Mouse (Mus musculus): ENCODE measurements at regions not wholly inside any gene's neighbourhood (a gene's known extent, or its start where the extent isn't known, plus 50 kb on each side); places are given as distances from the start of the nearest gene placed in this dataset.
"Not testable (repeated sequence)": the region's sequence is repeated elsewhere in the genome, so short reads cannot be mapped to it uniquely, and the experiment has no call there.

DNA sequence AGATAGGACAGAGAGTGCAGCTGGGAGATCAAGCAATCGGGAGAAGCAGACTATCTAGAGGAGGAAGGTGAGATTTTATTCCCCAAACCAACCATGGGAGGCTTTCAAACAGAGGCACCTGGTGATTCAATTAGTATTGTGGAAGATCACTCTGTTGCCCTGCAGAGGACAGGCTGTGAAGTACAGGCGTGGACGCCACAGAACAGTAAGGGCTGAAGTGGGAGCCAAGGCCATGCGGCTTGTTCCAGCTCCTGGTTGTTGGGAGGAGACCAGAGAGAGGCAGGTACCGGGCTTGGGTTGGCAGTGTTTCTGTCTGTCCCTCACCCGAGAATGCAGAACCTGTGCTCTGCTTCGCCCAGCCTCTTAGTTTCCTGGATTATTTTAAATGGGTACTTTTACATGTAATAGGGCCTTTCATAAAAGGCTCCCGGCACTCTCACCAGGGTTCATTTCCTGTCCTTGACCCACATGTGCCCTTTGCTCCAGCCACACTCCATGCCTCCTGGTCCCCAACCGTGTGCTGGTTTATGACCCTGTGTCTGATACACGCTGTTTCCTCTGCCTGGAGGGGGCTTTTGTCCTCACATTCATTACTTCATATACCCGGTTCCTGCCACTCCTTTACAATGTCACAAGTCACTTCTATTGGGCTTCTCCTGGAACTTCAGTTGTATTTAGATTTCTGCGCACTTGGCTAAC is 58.3 kb downstream of the Vcpkmt start:
- no peak for DNase-seq

DNA sequence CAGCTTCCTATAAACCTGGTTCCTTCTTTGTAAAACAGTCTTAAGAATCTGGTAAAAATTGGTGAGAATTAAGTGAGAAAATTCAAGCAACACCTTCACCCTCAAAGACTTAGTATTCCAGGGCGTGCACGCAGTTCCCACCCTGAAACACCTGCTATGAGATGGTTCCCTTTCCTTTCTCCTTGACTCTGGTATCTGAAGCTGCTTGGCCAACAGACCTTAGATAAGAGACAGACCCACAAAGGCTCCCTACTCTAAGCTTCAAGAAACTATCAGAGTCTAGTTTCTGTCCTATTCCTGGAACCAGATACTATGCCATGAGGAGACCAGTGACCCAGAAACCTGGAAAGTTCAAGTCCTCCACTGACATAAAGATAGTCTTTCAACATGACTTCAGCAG is 63.0 kb downstream of the Vcpkmt start:
- no peak for DNase-seq

DNA sequence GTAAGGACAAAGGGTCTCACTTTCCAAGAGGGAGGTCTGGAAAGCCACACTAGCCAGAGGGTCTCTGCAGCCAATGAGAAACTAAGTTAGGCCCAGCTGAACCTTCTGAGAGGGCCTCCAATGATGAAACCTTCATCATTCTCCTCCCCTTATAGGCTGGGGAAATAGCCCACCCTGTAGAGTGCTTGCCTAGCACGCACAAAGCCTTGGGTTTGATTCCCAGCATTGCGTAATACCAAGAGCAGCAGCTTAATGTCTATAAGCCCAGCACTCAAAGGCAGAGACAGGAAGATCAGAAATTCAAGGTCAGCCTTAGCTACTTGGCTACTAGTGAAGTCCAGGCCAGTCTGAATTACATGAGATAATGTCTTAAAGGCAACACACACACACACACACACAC is 63.8 kb downstream of the Vcpkmt start:
- no peak for DNase-seq

DNA sequence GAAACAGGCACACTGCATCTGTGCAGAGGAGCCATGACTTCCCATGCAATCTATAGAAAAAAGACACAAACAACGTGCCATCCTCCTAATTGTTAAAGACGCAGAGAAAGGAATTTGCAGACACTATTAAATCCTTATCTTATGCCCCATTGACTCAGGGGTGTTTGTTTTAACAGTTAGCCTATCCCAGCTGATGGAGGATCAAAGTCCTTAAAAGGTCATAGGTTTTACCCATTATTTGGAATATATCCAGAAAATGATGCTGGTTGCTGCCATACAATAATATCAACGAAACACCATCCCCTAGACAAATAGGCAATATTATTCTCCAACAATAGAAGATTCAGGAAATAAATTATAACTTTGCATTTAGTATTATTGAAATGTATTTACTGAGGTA is 65.2 kb downstream of the Vcpkmt start:
- no peak for DNase-seq

DNA sequence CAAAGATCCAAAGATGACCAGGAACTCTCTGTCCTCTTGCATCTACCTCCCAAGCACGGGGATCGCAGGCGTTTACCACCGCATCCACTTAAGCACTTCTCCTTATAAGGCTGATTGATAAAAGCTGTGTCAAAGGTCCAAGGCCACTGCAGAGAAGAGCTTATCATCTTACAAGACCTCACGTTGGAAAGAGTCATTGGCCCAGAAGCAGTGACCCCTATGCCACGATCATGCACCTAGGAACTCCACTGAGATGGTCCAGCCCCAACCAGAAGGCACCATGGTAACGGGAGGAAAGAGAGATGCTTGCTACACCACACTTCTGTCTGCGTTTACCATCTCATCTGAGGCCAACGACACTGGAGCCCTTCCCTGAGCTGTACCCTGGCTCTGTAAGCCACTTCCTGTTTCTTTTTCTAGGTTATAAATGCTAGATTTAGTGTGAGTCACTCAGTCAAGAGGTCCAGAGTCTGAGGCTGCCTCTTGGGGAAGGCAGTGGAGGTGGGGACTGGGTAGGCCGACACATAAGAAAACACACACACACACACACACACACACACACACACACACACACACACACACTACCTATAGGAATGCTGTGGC is 66.4 kb downstream of the Vcpkmt start:
- no peak for DNase-seq

DNA sequence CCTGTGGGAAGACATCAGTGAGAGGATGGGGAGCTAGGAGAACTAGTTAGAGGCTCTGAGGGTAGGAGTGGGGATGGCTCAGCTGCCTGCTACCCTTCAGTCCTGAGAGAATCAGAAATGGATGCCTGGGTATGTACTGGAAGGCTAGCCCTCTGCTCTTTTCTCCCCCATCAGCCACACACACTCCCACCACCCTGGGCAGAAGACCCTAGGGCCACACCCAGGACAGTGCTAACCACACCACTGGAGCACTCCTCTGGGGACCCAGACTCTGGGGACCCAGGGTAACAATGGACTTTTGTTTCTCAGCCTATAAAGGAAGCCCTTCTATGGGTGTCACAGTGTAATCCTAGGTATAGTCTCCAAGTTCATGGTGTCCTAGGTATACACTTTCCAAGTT is 67.0 kb downstream of the Vcpkmt start:
- DNase-seq, result no peak

DNA sequence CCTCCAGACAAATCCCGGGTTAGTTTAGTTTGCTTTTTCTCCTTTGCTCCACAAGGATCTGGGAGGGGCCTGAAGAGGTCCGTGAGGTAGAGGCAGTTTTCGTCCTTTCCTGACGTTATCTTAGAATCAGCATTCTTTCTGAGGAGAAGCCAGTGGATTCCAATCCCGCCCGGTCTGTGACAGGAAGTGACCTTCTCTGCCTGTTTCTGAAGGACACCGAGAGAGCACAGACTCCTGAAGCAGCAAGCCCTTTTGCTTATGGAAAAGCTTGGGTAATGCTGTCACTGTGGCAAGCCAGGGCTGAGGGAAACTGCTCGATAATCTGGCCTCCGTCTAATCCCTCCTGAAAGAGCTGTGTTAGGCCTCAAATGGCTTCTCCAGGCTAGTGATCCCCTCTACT is 67.7 kb downstream of the Vcpkmt start:
- DNase-seq, result peak; percentile 56

DNA sequence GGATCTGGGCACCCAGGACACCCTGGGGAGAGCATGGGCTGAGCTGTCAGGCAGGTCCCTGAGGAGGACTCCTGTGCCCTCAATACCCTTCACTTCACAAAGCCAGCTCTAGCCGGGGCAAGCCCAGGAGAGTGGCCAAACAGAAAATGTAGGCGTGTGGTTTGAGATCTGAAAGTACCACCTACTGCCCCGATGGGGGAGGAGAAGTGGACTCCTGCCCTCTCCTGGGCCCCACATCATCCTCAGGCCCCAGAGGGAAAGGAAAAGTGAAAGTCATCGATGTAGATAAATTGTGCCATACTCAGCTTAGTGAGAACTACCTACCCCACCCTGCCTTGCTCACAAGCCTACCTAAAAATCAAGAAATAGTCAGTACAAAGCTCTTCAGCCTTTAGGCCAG is 69.7 kb downstream of the Vcpkmt start:
- peak; percentile 26 for DNase-seq

DNA sequence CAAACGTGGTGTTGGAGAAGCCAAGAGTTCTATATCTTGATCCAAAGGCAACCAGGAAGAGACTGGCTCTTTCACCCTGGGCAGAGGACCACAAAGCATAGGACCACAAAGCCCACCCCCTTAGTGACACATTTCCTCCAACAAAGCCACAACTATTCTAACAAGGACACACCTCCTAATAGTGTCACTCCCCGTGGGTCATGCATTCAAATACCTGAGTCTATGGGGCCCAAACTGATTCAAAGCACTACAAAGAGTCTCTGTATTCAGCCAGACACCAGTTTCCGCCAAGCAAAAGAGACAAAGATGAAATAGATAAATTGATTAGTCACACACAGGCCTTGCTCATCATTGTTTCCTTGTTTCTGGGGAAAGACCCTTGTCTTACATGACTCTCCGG is 72.1 kb downstream of the Vcpkmt start:
- no peak for DNase-seq

DNA sequence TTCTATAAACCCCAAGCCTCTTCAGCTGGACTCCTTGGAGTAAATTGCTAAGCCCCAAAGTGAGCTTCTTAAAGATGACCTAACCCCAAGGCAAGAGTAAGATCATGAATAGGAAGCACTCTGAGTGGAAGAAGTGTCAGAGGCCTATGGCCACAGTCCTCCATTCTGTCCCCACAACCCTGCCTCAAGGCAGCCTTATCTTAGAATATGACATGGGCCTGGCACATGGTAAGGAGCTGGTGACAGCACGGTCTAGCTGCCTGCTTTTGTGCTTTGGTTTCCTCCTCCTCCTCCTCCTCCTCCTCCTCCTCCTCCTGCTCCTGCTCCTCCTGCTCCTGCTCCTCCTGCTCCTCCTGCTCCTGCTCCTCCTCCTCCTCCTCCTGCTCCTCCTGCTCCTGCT is 73.6 kb downstream of the Vcpkmt start:
- DNase-seq, result not testable (repeated sequence)

DNA sequence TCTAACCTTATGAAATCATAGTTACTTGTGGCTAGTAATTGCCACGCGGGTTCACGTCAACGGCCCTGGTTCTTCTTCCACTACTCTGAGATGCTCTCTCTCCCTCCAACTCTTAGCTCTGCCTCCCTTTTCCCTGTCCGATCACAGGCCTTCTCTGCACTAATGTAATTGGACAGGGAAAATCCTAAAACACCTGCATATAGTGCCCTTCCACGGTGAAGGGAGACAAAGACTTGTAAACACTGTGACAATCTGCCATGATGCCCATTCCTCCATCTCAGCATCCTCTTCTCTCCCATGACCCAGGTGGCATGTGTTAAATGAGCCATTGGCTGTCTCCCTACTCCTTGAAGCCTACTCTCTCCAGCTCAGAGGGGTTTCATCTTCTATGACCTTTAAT is 74.9 kb downstream of the Vcpkmt start:
- no peak for DNase-seq

DNA sequence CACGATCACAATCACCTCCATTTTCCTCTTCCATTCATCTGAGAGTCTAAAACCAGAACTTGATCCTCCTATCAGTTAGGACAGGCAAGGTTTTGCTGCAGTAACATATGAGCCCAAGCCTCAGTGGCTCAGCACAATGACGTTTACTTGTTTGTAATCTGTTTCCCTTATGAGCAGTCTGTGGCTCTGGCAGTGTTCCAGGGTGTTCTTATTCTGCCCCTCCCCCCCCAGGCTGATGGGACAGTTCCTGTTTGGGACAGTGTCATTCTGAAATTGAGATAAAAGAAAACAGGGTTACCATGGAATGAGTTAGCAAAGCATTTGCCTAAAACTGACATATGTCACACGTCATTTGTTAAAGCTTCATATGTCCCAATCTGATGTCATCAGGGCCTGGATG is 75.5 kb downstream of the Vcpkmt start:
- no peak for DNase-seq

DNA sequence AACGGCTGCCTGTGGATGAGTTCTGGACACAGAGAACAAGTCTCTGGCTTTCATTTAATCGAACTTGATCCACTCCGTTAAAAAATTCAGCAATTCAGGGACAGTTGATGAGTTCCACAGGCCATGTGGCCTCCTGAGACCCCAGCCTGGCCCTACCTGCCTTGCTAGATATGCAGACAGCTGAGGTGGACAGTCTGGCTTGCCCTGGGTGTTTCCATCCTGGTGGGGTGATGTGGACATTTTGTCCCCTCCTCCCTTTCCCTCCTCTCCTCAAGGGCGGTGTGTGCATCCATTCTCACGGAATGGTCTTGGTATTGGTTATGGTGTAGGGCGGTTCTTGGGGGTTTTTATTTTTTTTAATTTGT is 80.1 kb downstream of the Vcpkmt start:
- DNase-seq, result no peak

DNA sequence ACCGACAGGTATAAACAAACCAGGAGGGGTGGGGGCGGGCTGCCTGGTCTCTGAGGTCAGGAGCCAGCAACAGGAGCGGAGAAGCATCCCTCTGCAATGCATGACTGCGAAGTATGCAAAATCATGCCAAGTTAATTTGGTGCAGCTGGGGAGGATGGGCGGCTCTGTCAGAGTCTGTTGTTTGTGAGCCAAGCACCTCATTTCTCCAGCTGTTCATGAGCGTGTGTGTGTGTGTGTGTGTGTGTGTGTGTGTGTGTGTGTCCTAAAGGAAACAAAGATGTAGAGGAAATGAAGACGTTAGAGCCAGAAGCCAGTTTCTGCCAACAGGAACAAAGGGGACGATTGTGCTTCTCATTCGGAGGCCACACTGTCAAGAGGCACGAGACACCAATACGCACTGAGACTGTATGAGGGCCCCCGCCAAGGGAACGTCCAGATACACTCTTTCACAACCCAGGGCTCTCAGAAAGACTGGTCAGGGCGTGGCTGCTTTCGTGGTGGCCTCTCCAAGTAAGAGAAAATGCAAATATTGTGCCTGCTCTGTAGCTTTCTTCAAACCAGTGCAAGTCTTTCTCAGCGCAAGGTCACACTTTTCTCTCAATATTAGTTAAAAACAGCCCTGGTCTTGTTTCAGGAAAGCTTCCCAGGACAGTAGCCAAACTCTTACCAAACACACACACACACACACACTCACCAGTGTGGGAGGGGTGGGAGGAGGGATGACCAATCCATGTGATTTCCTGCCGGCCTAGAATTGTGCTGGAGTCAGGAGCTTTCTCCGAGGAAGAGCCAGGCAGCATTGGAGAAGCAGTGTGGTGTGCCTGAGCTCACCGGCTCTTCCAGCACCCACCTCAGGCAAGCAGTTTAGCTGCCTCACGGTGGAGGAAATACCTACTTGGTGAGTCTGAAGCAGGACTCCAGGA is 80.8 kb downstream of the Vcpkmt start:
- DNase-seq, result peak; percentile 92

DNA sequence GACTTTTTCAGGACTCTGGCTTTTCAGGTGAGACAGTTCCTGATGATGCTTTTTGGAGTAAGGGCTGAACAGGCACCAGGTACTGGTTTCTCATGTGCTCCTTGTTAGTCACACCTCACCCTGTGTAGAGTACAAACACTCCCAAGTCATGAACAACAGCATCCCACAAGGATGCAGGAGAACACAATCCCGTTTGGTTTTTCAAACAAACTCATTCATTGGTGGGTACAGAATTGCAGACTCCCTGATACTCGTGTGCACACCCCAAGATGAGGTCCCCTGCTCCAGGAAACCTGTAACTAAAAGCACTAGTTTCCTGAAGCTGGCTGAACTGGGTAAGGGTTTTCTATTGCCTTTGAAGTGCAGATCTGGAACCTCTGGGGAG is 81.5 kb downstream of the Vcpkmt start:
- no peak for DNase-seq

DNA sequence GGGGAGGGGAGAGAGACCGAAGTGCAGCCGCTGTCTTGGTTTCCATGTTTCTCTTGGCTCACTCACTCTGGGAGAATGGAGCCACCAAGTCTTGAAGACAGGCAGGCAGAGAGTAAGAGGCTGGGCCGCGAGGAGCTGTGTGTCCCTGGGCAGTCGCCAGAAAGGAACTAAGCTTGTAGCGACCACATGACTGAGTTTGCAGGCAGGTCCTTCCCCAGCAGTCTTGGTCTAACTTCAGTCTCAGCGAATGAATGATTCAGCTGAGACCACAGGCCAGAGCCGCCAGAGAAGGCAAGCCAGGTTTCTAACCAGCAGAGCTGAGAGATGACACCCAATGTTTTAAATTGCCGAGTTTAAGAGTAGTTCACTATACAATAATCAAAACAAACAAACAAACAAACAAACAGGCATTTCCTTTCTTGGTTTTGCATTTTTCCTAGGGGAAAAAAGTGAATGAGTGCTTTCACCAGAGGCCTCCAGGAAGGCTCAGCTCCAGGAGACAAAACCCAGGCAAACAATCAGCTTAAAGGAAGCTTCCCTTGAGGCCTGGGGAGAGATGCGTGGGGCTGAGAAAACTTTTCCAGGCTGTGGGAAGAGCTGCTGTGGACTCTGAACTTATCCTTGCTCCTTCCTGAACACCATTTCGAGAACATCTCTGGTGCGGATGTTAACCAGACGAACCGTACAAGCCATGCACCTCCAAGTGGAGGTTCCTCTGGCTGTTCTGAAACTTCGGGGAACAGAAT is 82.1 kb downstream of the Vcpkmt start:
- peak; percentile 27 for DNase-seq

DNA sequence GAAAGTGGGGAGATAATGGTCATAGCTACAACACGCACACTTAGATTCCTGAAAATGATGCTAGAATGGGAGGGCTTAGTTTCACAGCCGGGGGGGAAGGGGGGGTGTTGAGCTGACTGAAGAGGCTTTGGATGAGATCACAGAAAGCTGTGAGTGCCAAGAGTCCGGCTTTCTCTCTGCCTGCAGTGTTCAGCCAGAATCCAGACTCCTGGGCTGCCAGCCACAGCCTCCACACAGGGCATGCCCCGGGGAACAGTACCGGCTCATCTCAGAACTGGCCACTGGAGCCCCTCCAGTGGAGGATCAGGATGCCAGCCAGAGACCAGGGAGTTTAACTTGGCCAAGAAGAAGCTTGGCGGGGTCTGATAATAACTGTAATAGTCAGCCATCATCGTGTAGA is 85.7 kb downstream of the Vcpkmt start:
- DNase-seq, result peak; percentile 47

DNA sequence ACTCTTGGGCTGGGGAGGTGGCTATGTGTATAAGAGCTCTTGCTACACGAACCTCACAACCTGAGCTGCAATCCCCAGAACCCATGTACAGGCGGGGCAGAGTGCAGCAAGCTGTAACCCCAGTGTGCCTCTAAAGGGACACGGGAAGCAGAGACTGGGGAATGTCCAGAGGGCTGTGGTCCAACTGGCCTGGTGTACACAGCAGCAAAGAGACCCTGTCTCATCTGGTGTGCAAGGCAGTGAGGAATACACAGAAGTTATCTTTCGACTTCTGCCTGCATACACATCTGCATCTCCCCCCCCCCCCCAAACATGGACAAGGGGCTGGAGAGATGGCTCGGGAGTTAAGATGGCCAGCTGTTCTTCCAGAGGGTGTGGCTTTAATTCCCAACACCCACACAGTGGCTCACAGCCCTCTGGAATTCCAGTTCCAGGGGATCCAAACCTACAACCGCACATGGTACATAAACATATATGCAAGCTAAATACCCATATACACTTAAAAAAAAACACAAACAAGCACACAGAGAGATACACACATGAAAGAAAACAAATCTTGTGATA is 86.4 kb downstream of the Vcpkmt start:
- DNase-seq, result no peak

DNA sequence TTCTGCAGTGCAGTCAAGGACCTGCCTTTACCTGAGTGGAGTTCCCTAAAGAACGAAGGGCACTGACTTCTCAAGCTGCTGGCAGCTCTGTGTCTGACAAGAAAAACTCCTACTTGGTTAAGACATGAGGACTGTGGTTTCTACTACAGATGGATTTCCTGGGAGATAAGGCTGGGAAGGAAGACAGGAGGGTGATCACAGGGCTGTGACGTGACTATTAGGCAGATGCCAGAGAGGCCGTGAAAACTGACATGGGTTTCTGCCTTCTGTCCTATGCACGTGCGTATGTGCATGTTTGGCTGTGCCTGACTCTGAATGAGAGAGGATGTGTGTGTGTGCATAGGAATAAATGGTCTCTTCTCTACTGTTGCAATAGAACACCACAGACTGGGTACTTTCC is 87.1 kb downstream of the Vcpkmt start:
- no peak for DNase-seq

DNA sequence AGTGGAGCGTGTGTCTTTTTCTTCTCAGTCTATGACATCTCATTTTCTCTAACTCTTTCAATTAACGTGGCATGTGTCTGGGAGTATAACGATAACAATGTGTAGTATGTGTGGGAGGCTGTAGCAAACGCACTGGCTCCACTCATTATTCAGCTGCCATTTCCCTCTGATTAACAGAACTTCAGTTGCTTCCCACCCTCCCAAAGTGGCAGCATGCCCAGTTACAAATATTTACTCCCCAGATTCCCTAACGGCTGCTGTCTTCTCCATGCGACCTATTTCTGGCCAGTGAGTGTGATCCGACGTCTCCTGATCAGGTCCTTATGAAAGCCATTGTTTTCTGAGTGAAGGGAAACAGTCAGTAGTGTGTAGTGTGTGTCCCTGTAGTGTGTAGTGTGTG is 88.2 kb downstream of the Vcpkmt start:
- DNase-seq, result no peak

DNA sequence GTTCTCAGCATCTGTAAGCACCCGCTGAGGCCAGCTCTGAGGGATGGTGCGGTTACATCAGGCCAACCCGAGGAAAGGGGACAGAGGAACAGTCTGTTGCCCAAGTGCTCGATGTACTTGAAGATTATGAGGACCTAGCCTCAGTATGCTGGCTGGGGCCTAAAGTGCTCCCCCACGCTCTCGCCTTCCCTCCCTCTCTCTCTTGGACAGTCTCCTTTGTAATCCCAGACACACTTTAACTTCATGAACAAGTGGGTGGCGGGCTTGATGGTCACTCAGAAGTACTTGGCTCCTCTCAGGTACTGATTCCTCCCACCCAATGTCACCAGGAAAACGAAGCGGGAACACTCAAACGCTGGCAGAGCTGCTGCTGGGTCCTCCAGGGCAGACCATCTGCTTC is 93.1 kb downstream of the Vcpkmt start:
- DNase-seq, result no peak

DNA sequence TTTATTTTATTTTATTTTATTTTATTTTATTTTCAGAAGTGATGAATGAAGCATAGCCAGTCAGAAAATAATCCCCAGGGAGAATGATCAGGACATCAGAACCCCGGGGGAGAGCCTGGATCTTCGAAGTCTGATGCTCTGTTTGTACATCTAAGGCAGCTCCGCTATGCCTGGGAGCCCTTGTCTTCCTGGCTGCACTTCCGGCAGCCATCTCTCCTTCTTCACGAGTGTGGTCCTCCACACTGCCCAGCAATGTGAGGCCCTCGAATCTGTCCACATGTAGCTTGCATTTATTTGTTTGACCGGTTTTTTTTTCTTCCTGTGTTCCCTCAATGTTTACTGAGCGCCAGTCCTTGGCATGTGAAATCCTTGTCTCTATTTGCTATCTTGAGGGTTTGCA is 95.9 kb downstream of the Vcpkmt start:
- DNase-seq, result no peak
